Mouse (Mus musculus): ENCODE measurements around the gene Asgr1.
A peak's percentile ranks its signal among the peaks of the same experiment; 100 is the strongest.
"Not testable (repeated sequence)": the region's sequence is repeated elsewhere in the genome, so short reads cannot be mapped to it uniquely, and the experiment has no call there.

Gene Asgr1

GRCm38 (mm10) chr11:70053898-70054570, at the start of gene Asgr1:
Asgr1 (plus strand) TSS chr11:70054085.
- DNase-seq (ENCODE audit: low spot score) = no peak

GRCm38 (mm10) chr11:70005521-70005920, 48.4 kb upstream of the Asgr1 start:
- DNase-seq (ENCODE audit: low spot score) = no peak

- no peak for DNase-seq (ENCODE audit: low spot score)
These were observed 43.9 kb upstream of the Asgr1 start for GRCm38 (mm10) chr11:70010033-70010432.

GRCm38 (mm10) chr11:70010548-70010947, 43.3 kb upstream of the Asgr1 start:
- DNase-seq (ENCODE audit: low spot score) = no peak

- no peak for DNase-seq (ENCODE audit: low spot score)
These were observed 42.9 kb upstream of the Asgr1 start for GRCm38 (mm10) chr11:70010961-70011360.

GRCm38 (mm10) chr11:70012931-70013330, 41.0 kb upstream of the Asgr1 start:
- DNase-seq (ENCODE audit: low spot score) = no peak

- DNase-seq (ENCODE audit: low spot score) = no peak
These were observed 40.5 kb upstream of the Asgr1 start for GRCm38 (mm10) chr11:70013408-70013807.

- DNase-seq (ENCODE audit: low spot score) = no peak
These were observed 39.8 kb upstream of the Asgr1 start for GRCm38 (mm10) chr11:70014051-70014450.

- DNase-seq (ENCODE audit: low spot score) = peak; percentile 91
These were observed 38.9 kb upstream of the Asgr1 start, which contains the start of gene Acadvl for GRCm38 (mm10) chr11:70014880-70015558. Acadvl (minus strand) TSS chr11:70015411.

- no peak for DNase-seq (ENCODE audit: low spot score)
These were observed 38.2 kb upstream of the Asgr1 start for GRCm38 (mm10) chr11:70015677-70016076.

GRCm38 (mm10) chr11:70016177-70016576, 37.7 kb upstream of the Asgr1 start:
- DNase-seq (ENCODE audit: low spot score) = not testable (repeated sequence)

- DNase-seq (ENCODE audit: low spot score) = no peak
These were observed 37.2 kb upstream of the Asgr1 start, which contains the start of gene Dlg4 for GRCm38 (mm10) chr11:70016669-70017068. Dlg4 (plus strand) TSS chr11:70016942.

- no peak for DNase-seq (ENCODE audit: low spot score)
These were observed 36.6 kb upstream of the Asgr1 start for GRCm38 (mm10) chr11:70017199-70017767.

GRCm38 (mm10) chr11:70018131-70018990, 35.5 kb upstream of the Asgr1 start:
- DNase-seq (ENCODE audit: low spot score) = peak; percentile 48

- DNase-seq (ENCODE audit: low spot score) = no peak
These were observed 34.3 kb upstream of the Asgr1 start for GRCm38 (mm10) chr11:70019495-70020021.

GRCm38 (mm10) chr11:70020022-70020631, 33.8 kb upstream of the Asgr1 start:
- DNase-seq (ENCODE audit: low spot score) = no peak

- DNase-seq (ENCODE audit: low spot score) = peak; percentile 71
These were observed 33.1 kb upstream of the Asgr1 start for GRCm38 (mm10) chr11:70020731-70021263.

- peak; percentile 98 for DNase-seq (ENCODE audit: low spot score)
These were observed 32.4 kb upstream of the Asgr1 start for GRCm38 (mm10) chr11:70021264-70022132.

GRCm38 (mm10) chr11:70023481-70024150, 30.3 kb upstream of the Asgr1 start:
- no peak for DNase-seq (ENCODE audit: low spot score)

GRCm38 (mm10) chr11:70024151-70024514, 29.8 kb upstream of the Asgr1 start:
- DNase-seq (ENCODE audit: low spot score) = no peak

Measured in urinary bladder, postnatal 14 days (tissue).